Mouse (Mus musculus): ENCODE data around the gene Nutf2. TPM values are rescaled to one million over a fixed set of nuclear protein-coding genes. Genes with fewer than 3 reads are reported as not detected.

Gene Nutf2
- polyA plus RNA-seq, 1 experiment from 2014 or later: 207 TPM

GRCm38 (mm10) chr8:105866364-105867029 lies 6.1 kb downstream of the Nutf2 start:
- Histone ChIP-seq H3K36me3 (ENCODE audit: control insufficient read depth, insufficient read depth, low read length) (peaks cover 13% of the 10 kb centered on the region), H3K4me1 (ENCODE audit: control insufficient read depth, insufficient read depth, low read length) (peaks cover 19% of the 10 kb centered on the region), H3K4me2 (ENCODE audit: low read depth, low read length) (no peak overlapping the region), H3K27me3 (replicated peaks; ENCODE audit: control insufficient read depth, insufficient read depth, low read length) (no peaks in the 10 kb centered on the region), H3K9ac (ENCODE audit: low read depth, low read length) (no peak overlapping the region), H3K9me3 (ENCODE audit: control insufficient read depth, low read length) (no peaks in the 10 kb centered on the region), H3K4me3 (ENCODE audit: low read length) (no peak overlapping the region), H3K27ac (ENCODE audit: low read length) (no peak overlapping the region)
- no peak for ATAC-seq
- 85% methylated on average over 6 of the region's 6 CpGs for WGBS

- peaks cover 22% of the 10 kb centered on the region for H3K36me3 ChIP-seq (ENCODE audit: control insufficient read depth, insufficient read depth, low read length)
- no peak overlapping the region for H3K27ac ChIP-seq (ENCODE audit: low read length)
- H3K4me2 ChIP-seq (ENCODE audit: low read depth, low read length): no peak overlapping the region
- no peak overlapping the region for H3K4me3 ChIP-seq (ENCODE audit: low read length)
- WGBS: 80% methylated on average over 6 of the region's 6 CpGs
- H3K27me3 ChIP-seq (replicated peaks; ENCODE audit: control insufficient read depth, insufficient read depth, low read length): no peaks in the 10 kb centered on the region
- no peaks in the 10 kb centered on the region for H3K9me3 ChIP-seq (ENCODE audit: control insufficient read depth, low read length)
- ATAC-seq: no peak
- no peak overlapping the region for H3K9ac ChIP-seq (ENCODE audit: low read depth, low read length)
- H3K4me1 ChIP-seq (ENCODE audit: control insufficient read depth, insufficient read depth, low read length): no peaks in the 10 kb centered on the region; the same call in 1 of the 2 replicates
Measured at GRCm38 (mm10) chr8:105874301-105874700, 13.9 kb downstream of the Nutf2 start.

- Histone ChIP-seq H3K4me3 (ENCODE audit: low read length) (peak within 1 kb of the TSS; percentile 95), H3K9ac (ENCODE audit: low read depth, low read length) (peak within 1 kb of the TSS; percentile 94), H3K9me3 (ENCODE audit: control insufficient read depth, low read length) (no peaks in the 10 kb centered on the region), H3K27me3 (replicated peaks; ENCODE audit: control insufficient read depth, insufficient read depth, low read length) (no peaks in the 10 kb centered on the region), H3K36me3 (ENCODE audit: control insufficient read depth, insufficient read depth, low read length) (peaks cover 16% of the 10 kb centered on the region), H3K27ac (ENCODE audit: low read length) (peak within 1 kb of the TSS; percentile 63), H3K4me2 (ENCODE audit: low read depth, low read length) (peak within 1 kb of the TSS; percentile 86), H3K4me1 (ENCODE audit: control insufficient read depth, insufficient read depth, low read length) (peaks cover 10% of the 10 kb centered on the region)
- under 1% methylated on average over 45 of the region's 45 CpGs for WGBS
- peak; percentile 91 for ATAC-seq
Measured at GRCm38 (mm10) chr8:105880754-105881520, 20.6 kb downstream of the Nutf2 start, which contains the start of gene Edc4. Gene Edc4, plus strand, starts transcription at chr8:105880881.

GRCm38 (mm10) chr8:105889756-105890465 lies 29.5 kb downstream of the Nutf2 start:
- 92% methylated on average over 12 of the region's 12 CpGs for WGBS
- Histone ChIP-seq H3K4me3 (ENCODE audit: low read length) (no peak overlapping the region), H3K9ac (ENCODE audit: low read depth, low read length) (no peak overlapping the region), H3K27ac (ENCODE audit: low read length) (no peak overlapping the region), H3K4me1 (ENCODE audit: control insufficient read depth, insufficient read depth, low read length) (no peaks in the 10 kb centered on the region), H3K36me3 (ENCODE audit: control insufficient read depth, insufficient read depth, low read length) (peaks cover 42% of the 10 kb centered on the region), H3K9me3 (ENCODE audit: control insufficient read depth, low read length) (no peaks in the 10 kb centered on the region), H3K27me3 (replicated peaks; ENCODE audit: control insufficient read depth, insufficient read depth, low read length) (no peaks in the 10 kb centered on the region), H3K4me2 (ENCODE audit: low read depth, low read length) (no peak overlapping the region)
- ATAC-seq: no peak

- no peak overlapping the region for H3K27ac ChIP-seq (ENCODE audit: low read length)
- H3K4me2 ChIP-seq (ENCODE audit: low read depth, low read length): no peak overlapping the region
- H3K4me1 ChIP-seq (ENCODE audit: control insufficient read depth, insufficient read depth, low read length): no peaks in the 10 kb centered on the region
- 92% methylated on average over 6 of the region's 6 CpGs for WGBS
- H3K27me3 ChIP-seq (replicated peaks; ENCODE audit: control insufficient read depth, insufficient read depth, low read length): no peaks in the 10 kb centered on the region
- no peak overlapping the region for H3K4me3 ChIP-seq (ENCODE audit: low read length)
- ATAC-seq: no peak
- no peaks in the 10 kb centered on the region for H3K9me3 ChIP-seq (ENCODE audit: control insufficient read depth, low read length)
- H3K9ac ChIP-seq (ENCODE audit: low read depth, low read length): no peak overlapping the region
- peaks cover 37% of the 10 kb centered on the region for H3K36me3 ChIP-seq (ENCODE audit: control insufficient read depth, insufficient read depth, low read length)
Measured at GRCm38 (mm10) chr8:105890870-105891269, 30.5 kb downstream of the Nutf2 start.

- WGBS: 82% methylated on average over 6 of the region's 6 CpGs
- ATAC-seq: no peak
Measured at GRCm38 (mm10) chr8:105892432-105892831, 32.1 kb downstream of the Nutf2 start.

GRCm38 (mm10) chr8:105893339-105893738 lies 33.0 kb downstream of the Nutf2 start, which contains the start of gene Nrn1l:
Gene Nrn1l, plus strand, starts transcription at chr8:105893567.
- Histone ChIP-seq H3K4me1 (ENCODE audit: control insufficient read depth, insufficient read depth, low read length) (no peaks in the 10 kb centered on the region), H3K27me3 (replicated peaks; ENCODE audit: control insufficient read depth, insufficient read depth, low read length) (no peaks in the 10 kb centered on the region), H3K27ac (ENCODE audit: low read length) (no peak within 1 kb of the TSS), H3K4me3 (ENCODE audit: low read length) (no peak within 1 kb of the TSS), H3K9ac (ENCODE audit: low read depth, low read length) (peak within 1 kb of the TSS; percentile 9; the same call in 1 of the 2 replicates), H3K36me3 (ENCODE audit: control insufficient read depth, insufficient read depth, low read length) (peaks cover 17% of the 10 kb centered on the region), H3K4me2 (ENCODE audit: low read depth, low read length) (0 out of 2 replicates have a peak within 1 kb of the TSS, but pooled peaks have one; percentile 10), H3K9me3 (ENCODE audit: control insufficient read depth, low read length) (no peaks in the 10 kb centered on the region)
- peak; percentile 83 for ATAC-seq
- WGBS: 11% methylated on average over 11 of the region's 11 CpGs

More at GRCm38 (mm10) chr8:105892432-105892831, 32.1 kb downstream of the Nutf2 start:
- H3K9ac ChIP-seq (ENCODE audit: low read depth, low read length): no peak overlapping the region
- H3K4me1 ChIP-seq (ENCODE audit: control insufficient read depth, insufficient read depth, low read length): no peaks in the 10 kb centered on the region
- no peaks in the 10 kb centered on the region for H3K9me3 ChIP-seq (ENCODE audit: control insufficient read depth, low read length)
- peaks cover 26% of the 10 kb centered on the region for H3K36me3 ChIP-seq (ENCODE audit: control insufficient read depth, insufficient read depth, low read length)
- H3K27me3 ChIP-seq (replicated peaks; ENCODE audit: control insufficient read depth, insufficient read depth, low read length): no peaks in the 10 kb centered on the region
- no peak overlapping the region for H3K27ac ChIP-seq (ENCODE audit: low read length)
- H3K4me2 ChIP-seq (ENCODE audit: low read depth, low read length): no peak overlapping the region
- H3K4me3 ChIP-seq (ENCODE audit: low read length): no peak overlapping the region

GRCm38 (mm10) chr8:105897801-105898480 lies 37.6 kb downstream of the Nutf2 start:
- Histone ChIP-seq H3K9me3 (ENCODE audit: control insufficient read depth, low read length) (no peaks in the 10 kb centered on the region), H3K4me1 (ENCODE audit: control insufficient read depth, insufficient read depth, low read length) (peaks cover 9% of the 10 kb centered on the region), H3K4me2 (ENCODE audit: low read depth, low read length) (no peak overlapping the region), H3K27ac (ENCODE audit: low read length) (no peak overlapping the region), H3K36me3 (ENCODE audit: control insufficient read depth, insufficient read depth, low read length) (no peaks in the 10 kb centered on the region), H3K27me3 (replicated peaks; ENCODE audit: control insufficient read depth, insufficient read depth, low read length) (no peaks in the 10 kb centered on the region), H3K9ac (ENCODE audit: low read depth, low read length) (no peak overlapping the region), H3K4me3 (ENCODE audit: low read length) (no peak overlapping the region)
- no peak for ATAC-seq
- WGBS: 77% methylated on average over 9 of the region's 9 CpGs
